Mouse (Mus musculus): ENCODE data around the gene Spata1. TPM values are rescaled to one million over a fixed set of nuclear protein-coding genes. Genes with fewer than 3 reads are reported as not detected.

Gene Spata1
- polyA plus RNA-seq, 2 experiments: 6.4 to 13.8 TPM

DNA sequence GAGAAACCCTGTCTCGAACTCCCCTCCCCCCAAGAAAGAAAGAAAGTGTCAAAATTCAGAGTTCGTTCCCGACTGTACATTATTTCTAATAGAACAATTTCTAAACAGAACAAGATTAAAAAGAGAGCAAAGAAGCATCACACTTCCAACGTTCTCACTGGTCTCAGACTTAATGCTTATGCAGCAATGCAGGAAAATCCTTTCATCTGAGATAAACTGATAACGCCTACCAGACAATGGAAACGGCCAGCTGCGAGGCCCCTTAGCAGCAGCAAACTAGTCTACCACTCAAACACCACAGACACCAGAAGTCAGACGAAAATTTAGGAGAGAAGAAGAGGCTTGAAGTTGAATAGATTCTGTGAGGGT is 22.1 kb upstream of the Spata1 start:
- Histone ChIP-seq H3K4me1 (ENCODE audit: control insufficient read depth, insufficient read depth, low read length) (no peaks in the 10 kb centered on the region), H3K9ac (ENCODE audit: low read depth, low read length, severe bottlenecking) (peak overlapping the region; percentile 90), H3K9me3 (ENCODE audit: control insufficient read depth, low read length) (no peaks in the 10 kb centered on the region), H3K27me3 (ENCODE audit: control insufficient read depth, insufficient read depth, low read length) (no peaks in the 10 kb centered on the region), H3K4me2 (replicated peaks; ENCODE audit: low read depth, low read length, severe bottlenecking) (peak overlapping the region; percentile 71), H3K4me3 (replicated peaks; ENCODE audit: low read length) (peak overlapping the region; percentile 87), H3K36me3 (ENCODE audit: control insufficient read depth, insufficient read depth, low read length) (peaks cover 19% of the 10 kb centered on the region), H3K27ac (replicated peaks; ENCODE audit: low read depth, low read length) (peak overlapping the region; percentile 97)
- 17% methylated on average over 8 of the region's 8 CpGs for WGBS
- no peak for TF ChIP-seq POLR2A (IDR thresholded peaks at IDR 0.05; ENCODE audit: borderline replicate concordance, extremely low read depth, insufficient read depth, insufficient read length)
- no peak for ATAC-seq (ENCODE audit: low FRiP score, low read depth)
- no peak for DNase-seq (ENCODE audit: low spot score)

- under 1% methylated on average over 40 of the region's 82 CpGs for WGBS
- Histone ChIP-seq H3K4me1 (ENCODE audit: control insufficient read depth, insufficient read depth, low read length) (no peaks in the 10 kb centered on the region), H3K4me2 (replicated peaks; ENCODE audit: low read depth, low read length, severe bottlenecking) (peak within 1 kb of the TSS; percentile 71), H3K9me3 (ENCODE audit: control insufficient read depth, low read length) (no peaks in the 10 kb centered on the region), H3K27me3 (ENCODE audit: control insufficient read depth, insufficient read depth, low read length) (no peaks in the 10 kb centered on the region), H3K36me3 (ENCODE audit: control insufficient read depth, insufficient read depth, low read length) (peaks cover 19% of the 10 kb centered on the region), H3K4me3 (replicated peaks; ENCODE audit: low read length) (peak within 1 kb of the TSS; percentile 87), H3K27ac (replicated peaks; ENCODE audit: low read depth, low read length) (peak within 1 kb of the TSS; percentile 97), H3K9ac (ENCODE audit: low read depth, low read length, severe bottlenecking) (peak within 1 kb of the TSS; percentile 90)
- DNase-seq (ENCODE audit: low spot score) (peak; percentile 93), ATAC-seq (ENCODE audit: low FRiP score, low read depth) (peak; percentile 97)
- peak; percentile 75; the same call in 1 of the 2 replicates for TF ChIP-seq POLR2A (IDR thresholded peaks at IDR 0.05; ENCODE audit: borderline replicate concordance, extremely low read depth, insufficient read depth, insufficient read length)
Observed at GRCm38 (mm10) chr3:146520798-146521651, 21.5 kb upstream of the Spata1 start, which contains the start of gene Rpf1. Gene Rpf1, minus strand, starts transcription at chr3:146521429.

GRCm38 (mm10) chr3:146520226-146520797 is 20.8 kb upstream of the Spata1 start:
- no peaks in the 10 kb centered on the region for H3K4me1 ChIP-seq (ENCODE audit: control insufficient read depth, insufficient read depth, low read length)
- peak overlapping the region; percentile 97 for H3K27ac ChIP-seq (replicated peaks; ENCODE audit: low read depth, low read length)
- H3K27me3 ChIP-seq (ENCODE audit: control insufficient read depth, insufficient read depth, low read length): no peaks in the 10 kb centered on the region
- peak overlapping the region; percentile 87 for H3K4me3 ChIP-seq (replicated peaks; ENCODE audit: low read length)
- H3K9me3 ChIP-seq (ENCODE audit: control insufficient read depth, low read length): no peaks in the 10 kb centered on the region
- H3K4me2 ChIP-seq (replicated peaks; ENCODE audit: low read depth, low read length, severe bottlenecking): peak overlapping the region; percentile 71
- ATAC-seq (ENCODE audit: low FRiP score, low read depth): no peak
- no peak for TF ChIP-seq POLR2A (IDR thresholded peaks at IDR 0.05; ENCODE audit: borderline replicate concordance, extremely low read depth, insufficient read depth, insufficient read length)
- no peak for DNase-seq (ENCODE audit: low spot score)
- H3K36me3 ChIP-seq (ENCODE audit: control insufficient read depth, insufficient read depth, low read length): peaks cover 24% of the 10 kb centered on the region
- H3K9ac ChIP-seq (ENCODE audit: low read depth, low read length, severe bottlenecking): peak overlapping the region; percentile 90
- WGBS: 42% methylated on average over 5 of the region's 5 CpGs

DNA sequence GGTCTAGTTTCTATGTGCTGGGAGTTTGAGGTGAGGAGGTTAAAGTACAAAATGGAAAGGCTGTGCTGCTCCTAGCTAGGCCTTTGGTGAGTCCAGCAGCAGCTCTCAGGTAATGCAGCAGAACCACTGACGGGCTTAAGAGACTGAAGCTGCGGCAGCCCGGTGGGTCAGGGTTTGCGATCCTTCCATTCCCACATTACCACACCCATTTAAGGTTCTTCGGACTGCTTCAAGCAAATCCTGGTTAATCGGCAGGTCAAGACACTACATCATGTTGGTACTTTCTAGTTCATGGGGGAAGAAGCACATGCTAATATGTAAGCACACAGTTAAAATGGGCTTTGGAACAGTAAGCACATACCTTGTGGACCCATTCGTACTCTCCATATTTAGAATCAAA is 7.2 kb upstream of the Spata1 start:
- Histone ChIP-seq H3K9me3 (ENCODE audit: control insufficient read depth, low read length) (no peaks in the 10 kb centered on the region), H3K27ac (replicated peaks; ENCODE audit: low read depth, low read length) (no peak overlapping the region), H3K9ac (ENCODE audit: low read depth, low read length, severe bottlenecking) (no peak overlapping the region), H3K4me2 (replicated peaks; ENCODE audit: low read depth, low read length, severe bottlenecking) (no peak overlapping the region), H3K4me1 (ENCODE audit: control insufficient read depth, insufficient read depth, low read length) (peaks cover 6% of the 10 kb centered on the region), H3K27me3 (ENCODE audit: control insufficient read depth, insufficient read depth, low read length) (no peaks in the 10 kb centered on the region), H3K36me3 (ENCODE audit: control insufficient read depth, insufficient read depth, low read length) (peaks cover 71% of the 10 kb centered on the region), H3K4me3 (replicated peaks; ENCODE audit: low read length) (no peak overlapping the region)
- DNase-seq (ENCODE audit: low spot score) (no peak), ATAC-seq (ENCODE audit: low FRiP score, low read depth) (no peak)
- WGBS: 95% methylated on average over 7 of the region's 7 CpGs
- no peak for TF ChIP-seq POLR2A (IDR thresholded peaks at IDR 0.05; ENCODE audit: borderline replicate concordance, extremely low read depth, insufficient read depth, insufficient read length)

GRCm38 (mm10) chr3:146501601-146502123 is 2.1 kb upstream of the Spata1 start:
- DNase-seq (ENCODE audit: low spot score): no peak
- no peaks in the 10 kb centered on the region for H3K9me3 ChIP-seq (ENCODE audit: control insufficient read depth, low read length)
- H3K27ac ChIP-seq (replicated peaks; ENCODE audit: low read depth, low read length): no peak overlapping the region
- H3K36me3 ChIP-seq (ENCODE audit: control insufficient read depth, insufficient read depth, low read length): peaks cover 30% of the 10 kb centered on the region
- peak overlapping the region; percentile 93 for H3K4me3 ChIP-seq (replicated peaks; ENCODE audit: low read length)
- no peaks in the 10 kb centered on the region for H3K27me3 ChIP-seq (ENCODE audit: control insufficient read depth, insufficient read depth, low read length)
- peaks cover 16% of the 10 kb centered on the region for H3K4me1 ChIP-seq (ENCODE audit: control insufficient read depth, insufficient read depth, low read length)
- no peak for TF ChIP-seq POLR2A (IDR thresholded peaks at IDR 0.05; ENCODE audit: borderline replicate concordance, extremely low read depth, insufficient read depth, insufficient read length)
- 43% methylated on average over 5 of the region's 5 CpGs for WGBS
- peak overlapping the region; percentile 79 for H3K4me2 ChIP-seq (replicated peaks; ENCODE audit: low read depth, low read length, severe bottlenecking)
- no peak for ATAC-seq (ENCODE audit: low FRiP score, low read depth)
- H3K9ac ChIP-seq (ENCODE audit: low read depth, low read length, severe bottlenecking): peak overlapping the region; percentile 94; the same call in 1 of the 2 replicates
